Mouse (Mus musculus) embryo, embryonic 10.5 days (tissue): ENCODE results near the gene Mgat3.

Source experiments
- DNase-seq: peaks from one replicate; pipeline ENCODE4 v3.0.0-alpha.2; 2015; ENCODE audit warnings: low spot score

Mgat3 gene

DNA sequence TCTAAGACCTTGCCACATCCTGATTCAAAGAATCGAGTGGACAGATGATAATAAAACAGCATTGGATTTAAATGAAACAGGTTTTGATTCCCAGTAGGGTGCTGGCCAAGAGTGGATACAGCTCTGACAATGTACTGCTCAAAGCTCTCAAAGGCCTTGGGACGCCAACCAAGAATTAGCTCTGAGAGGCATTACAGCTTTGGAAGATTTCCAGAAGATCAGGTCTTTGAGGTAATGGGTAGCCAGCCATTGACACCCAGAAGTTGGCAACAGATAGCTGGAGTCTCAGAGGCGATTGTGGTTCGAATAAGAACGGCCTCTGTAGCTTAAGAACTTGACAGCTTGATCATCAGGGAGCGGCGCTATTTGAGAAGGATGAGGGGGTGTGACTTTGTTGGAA lies 8.0 kb downstream of the Mgat3 start:
- no peak for DNase-seq

DNA sequence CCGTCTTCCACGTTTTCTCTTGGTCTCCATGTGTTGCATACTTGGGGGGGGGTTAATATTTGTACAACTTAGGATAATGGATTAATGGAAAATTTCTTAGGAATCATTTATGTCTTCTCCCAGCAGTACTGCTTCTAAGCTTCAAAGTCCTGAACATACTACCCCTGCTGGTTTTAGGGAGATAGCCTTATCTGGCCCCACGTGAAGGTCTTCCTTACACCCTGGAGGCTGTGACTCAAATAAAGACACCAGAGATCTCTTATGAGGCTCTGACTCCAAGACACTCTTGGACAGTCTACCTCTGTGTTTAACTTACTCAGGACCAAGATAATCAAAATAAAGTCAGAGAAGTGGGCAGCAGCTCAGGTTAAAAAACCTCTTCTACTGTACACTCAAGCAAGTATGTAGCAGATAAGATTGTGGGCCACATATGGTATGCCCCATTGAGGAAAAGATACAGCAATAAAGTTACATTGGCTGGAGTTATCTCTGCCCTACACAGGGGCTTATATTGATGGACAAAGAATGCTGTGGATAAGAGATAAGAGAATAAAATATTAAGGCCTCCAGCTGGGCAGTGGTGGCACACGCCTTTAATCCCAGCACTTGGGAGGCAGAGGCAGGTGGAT lies 8.7 kb downstream of the Mgat3 start:
- no peak for DNase-seq

DNA sequence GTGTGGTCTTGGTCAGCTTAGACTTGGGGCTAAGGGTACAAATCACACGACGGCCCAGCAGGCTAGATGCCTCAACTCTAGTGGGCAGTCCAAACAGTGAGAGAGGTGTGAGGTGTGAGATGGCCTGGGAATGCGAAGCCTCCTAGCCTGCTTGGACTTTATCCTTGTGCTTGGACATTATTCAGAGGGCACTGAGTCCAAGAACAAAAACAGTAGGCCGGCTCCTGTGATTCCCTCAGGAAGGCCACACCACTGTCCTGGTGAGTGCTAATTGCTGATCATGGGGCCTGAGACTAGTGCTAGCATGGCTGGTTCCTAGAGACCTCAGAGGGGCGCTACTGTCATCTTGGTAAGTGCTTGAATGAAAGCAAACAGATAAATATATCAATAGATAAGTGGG lies 15.4 kb downstream of the Mgat3 start:
- DNase-seq = no peak

DNA sequence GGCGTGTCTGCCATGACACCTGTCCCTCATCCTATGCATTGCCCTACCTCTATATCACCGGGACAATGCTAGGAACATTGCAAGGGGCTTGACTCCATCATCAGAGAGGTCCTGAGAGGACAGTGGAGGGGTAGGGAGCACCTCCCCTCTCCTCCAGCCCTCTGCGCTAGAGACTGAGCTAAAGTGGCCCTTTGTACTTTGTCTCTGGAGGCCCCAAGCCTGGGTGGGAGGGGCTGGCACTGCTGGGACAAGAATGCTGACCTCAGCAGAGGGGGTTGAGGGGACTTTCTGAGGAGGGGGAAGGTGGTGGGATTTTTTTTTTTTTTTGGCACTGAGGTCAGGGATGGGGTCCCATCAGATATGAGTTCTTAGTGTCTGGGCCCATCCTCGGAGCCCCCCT lies 16.6 kb downstream of the Mgat3 start:
- no peak for DNase-seq

DNA sequence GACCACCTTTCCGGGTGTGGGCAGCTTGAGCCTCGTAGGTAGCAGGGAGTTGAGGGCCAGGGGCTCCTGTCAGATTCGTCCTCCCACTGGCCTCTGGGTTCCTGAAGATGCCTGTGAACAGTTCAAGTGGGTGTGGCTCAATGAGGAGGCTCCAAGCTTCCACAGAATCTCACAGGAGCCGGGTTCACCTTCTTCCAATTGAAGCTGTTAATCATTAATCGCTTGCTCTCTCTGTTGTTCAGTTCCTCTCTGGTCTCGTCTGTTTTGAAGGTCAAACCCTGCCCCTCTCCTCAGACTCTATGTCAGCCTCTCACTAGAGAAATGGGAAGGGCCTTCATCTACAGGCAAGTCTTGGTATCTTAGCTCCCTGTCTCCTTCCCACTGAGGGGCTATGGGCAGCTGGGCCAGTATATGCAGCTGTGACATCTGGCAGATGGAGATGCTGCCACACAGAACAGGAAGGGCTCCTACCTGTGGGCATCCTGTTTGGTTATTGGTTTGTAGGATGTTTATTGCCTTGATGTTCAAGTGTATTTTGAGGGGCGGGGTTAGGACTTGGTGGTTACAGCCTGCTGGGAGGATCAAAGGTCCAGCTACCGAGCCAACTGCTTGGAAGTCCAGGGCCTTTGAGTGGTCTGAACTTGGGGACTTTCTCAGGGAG lies 18.2 kb downstream of the Mgat3 start:
- DNase-seq = no peak

DNA sequence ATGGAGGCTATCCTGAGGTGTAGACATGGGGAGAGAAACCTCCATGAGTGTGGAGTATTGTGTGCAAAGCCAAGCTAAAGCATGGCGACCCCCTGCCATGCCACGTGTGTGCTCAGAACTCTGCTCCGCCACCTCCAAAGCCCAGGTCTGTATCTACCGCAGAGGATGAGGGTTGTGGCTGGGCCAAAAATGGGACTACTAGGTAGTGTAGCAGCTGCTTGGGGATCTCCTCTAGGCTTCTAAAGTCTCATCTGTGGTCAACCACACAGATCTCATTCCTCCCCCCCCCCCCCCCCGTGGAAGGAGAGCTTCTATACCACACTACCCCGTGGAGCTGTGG lies 18.7 kb downstream of the Mgat3 start:
- no peak for DNase-seq

DNA sequence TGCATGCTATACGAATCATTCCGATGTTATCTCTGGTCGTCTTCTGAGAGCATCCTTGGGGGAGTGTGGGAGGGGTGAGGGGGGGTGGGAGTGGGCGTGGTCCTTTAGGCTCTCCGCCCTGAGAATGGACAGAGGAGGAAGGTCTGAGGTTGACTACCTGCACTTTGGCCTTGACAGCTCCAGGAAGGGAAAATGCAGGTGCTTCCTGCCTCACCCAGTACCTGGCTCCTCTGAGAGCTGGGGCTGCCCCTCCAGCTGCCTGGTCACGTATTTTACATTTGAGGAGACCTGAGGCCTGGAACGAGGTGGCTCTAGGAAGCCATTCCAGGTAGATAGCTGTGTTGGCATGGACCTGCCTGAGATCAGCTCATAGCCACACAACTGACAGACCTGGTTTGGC lies 19.3 kb downstream of the Mgat3 start:
- DNase-seq = no peak

DNA sequence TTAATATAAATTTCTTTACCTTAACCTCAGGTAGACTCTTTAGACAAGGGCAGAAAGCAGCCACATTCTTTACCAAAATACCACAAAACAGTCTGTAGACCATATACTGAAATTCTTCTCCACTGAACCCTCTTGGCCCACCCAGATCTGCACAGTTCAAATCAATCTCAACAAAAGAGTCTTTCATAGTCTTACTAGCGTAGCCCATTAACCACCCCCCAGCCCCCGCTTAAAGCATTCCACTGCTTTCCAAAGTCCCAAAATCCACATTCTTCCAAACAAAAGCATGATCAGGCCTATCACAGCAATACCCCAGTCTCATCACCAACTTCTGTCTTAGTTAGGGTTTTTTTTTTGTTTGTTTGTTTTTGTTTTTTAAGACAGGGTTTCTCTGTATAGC lies 26.0 kb downstream of the Mgat3 start:
- no peak for DNase-seq

DNA sequence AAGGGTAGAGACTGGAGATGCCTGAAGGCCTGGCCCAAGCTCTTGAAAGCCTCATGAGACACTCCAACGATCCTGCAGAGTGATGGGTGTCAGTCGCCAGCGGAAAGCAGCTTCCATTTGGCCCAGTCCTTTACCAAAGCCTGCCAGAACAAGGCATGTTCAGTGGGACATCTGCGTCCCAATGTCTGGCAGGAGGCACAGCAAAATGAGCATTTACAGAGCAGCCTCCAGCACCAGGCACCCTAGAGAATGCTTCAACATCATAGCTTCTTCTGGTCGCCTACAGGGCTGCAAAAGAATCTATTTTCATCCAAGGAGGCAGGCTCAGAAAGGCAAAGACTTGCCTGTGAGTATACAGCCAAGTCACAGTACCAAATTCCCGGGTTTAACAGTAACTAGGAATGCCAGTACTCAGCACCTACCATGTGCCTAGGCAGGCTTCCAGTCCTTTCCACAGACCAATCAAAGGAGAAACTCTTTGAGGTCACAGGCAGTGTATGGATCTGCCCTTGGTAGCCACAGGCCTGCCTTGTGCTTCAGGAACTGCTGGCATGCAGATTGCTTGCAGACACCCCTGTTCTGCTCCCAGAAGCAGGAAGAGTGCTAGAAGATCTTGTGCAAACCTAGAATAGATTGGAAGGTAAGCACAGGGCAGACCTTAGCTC lies 28.7 kb downstream of the Mgat3 start:
- DNase-seq = no peak

DNA sequence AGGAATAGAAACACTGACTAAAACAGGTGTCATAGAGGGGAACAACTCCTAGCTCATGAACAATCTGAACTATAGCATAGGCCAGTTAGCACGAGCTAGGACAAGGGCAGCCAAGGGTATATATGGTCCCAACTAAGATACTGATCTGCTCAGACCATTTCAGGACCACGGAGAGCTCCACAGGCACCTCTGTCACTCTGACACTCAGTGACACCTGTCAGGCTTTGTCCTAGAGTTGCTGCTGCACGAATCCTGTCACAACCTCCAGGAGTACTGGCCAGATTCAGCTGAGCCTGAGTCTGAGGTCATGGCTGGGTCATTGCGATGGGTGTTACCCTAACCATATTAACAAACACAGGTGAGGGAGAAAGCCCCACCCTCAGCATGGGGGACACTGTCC lies 29.9 kb downstream of the Mgat3 start:
- DNase-seq = peak; percentile 56

DNA sequence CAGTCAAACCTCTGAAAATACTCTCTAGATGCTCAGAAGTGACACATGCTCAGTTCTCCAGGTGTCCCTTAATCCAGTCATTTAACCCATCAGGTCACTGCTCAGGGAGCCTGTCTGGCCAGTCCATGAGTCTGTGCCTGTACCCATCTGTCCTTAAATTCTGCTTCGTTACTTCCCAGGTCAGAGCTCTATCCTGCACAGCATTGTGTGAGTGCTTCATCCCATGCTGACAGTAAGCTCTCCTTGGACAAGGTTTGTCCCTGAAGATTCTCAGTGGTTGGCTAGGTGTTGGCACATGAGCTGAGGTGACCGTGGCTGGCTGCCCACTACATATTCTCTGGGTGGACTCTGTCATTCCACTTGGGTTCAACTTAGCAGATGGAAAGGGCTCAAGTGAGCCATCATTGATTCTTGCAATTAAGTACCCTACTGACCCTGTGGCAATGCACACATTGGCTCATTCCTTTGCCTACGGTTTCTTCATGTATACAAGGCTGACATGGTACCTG lies 32.6 kb downstream of the Mgat3 start:
- no peak for DNase-seq

DNA sequence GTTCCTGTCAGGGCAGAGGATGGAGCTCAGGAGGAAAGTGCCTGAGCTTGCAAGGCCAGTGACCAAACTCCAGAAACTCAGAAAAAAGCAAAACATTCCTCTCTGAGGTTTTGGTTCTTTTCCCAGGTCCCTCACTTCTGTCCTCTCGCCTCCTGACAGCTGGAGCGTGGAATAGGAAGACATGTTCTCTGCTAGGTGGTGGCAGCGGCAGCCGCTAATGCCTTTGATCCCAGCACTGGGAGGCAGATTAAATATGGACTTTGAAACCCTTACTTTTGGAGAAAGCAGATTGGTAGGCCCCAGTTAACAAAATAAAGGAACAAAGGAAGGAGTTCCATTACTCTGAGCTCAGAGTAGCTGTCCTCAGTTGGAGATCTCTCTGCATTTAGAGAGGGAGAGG lies 34.9 kb downstream of the Mgat3 start:
- no peak for DNase-seq

DNA sequence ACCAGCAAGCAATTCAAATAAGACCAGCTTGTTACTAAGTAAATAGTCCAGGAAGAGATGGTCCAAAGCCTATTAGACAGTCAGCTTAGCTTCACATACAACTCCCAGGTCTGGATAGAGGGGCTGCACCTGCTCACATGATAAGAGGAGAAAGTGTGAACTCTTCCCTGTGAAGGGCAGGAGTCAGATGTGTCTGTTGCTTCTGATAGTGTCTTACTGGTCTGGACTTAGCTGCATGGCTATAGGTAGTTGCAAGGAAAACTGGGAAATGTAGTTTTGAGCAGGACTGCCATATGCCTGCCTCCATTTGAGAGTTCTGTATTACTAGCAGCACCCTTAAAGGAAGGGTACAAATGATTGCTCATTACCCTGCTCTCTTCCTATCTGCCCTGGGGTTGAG lies 40.2 kb downstream of the Mgat3 start:
- DNase-seq = no peak

DNA sequence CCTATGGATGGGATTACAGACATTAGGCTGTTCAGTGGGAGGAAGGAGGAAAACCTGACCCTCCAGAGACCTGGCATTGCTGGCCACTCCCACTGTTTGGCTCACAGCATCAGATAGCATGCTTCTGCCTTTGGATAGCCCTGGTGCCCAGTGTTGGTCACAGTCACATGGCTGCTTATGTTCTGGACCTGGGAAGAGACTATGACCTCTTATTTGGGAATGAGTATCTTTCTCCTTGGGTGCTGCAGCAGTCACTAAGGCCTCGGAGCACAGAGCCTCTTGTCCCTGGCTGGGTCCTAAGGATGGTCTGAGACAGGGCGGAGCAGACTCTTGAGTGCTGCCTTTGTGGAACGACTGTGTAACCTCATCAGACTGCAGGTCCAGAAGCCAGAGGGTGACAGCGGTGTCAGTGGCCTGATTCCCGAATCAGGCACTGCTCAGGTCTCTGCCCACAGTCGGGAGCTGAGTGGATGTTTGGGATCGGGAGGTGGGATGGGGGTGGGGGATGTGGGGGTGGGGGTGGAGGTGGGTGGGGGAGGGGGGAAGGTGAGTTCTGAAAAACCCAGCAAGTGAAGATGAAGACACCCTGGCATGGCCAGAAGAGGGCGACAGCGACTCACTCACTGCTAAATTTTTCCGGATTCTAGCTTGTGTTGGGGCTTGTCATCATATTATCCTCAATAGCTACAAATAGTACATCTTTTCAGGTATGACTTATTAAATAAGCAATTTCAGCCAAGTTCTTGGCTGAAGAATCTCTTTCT lies 42.4 kb downstream of the Mgat3 start:
- DNase-seq = peak; percentile 59

DNA sequence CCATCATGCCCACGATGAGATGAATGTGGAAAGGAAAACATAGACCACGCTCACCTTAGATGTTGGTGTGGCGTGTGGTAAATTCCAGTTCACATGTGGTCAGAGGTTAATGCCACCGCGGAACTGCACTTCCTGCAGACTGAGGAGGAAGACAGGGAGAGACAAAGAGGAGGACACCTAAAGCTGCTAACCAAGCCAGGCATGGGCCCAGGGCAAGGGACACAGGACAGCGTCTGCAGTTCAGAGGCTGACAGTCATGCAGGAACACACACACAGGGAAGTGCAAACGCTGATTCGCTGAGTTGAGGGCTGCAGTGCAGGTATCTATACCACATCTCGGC lies 42.9 kb downstream of the Mgat3 start:
- DNase-seq = no peak

DNA sequence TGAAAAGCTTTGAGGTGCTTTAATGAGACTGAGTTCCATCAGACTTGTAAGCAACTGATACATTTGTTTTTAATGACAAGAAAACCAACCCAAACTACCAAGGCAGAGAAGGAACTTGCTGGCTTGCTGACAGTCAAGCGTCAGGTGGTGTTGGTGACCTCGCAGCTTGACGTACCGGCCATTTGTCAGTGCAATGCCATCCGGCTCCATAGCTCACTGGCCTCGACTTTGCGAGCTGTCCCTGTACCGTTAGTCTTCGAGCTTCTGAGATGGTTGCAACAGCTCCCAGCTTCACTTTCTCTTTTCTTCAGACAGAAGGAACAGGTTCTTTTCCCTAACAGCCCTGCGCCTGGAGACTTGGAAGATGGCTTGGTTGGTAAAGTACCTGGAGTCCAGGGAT lies 44.0 kb downstream of the Mgat3 start:
- DNase-seq = no peak

DNA sequence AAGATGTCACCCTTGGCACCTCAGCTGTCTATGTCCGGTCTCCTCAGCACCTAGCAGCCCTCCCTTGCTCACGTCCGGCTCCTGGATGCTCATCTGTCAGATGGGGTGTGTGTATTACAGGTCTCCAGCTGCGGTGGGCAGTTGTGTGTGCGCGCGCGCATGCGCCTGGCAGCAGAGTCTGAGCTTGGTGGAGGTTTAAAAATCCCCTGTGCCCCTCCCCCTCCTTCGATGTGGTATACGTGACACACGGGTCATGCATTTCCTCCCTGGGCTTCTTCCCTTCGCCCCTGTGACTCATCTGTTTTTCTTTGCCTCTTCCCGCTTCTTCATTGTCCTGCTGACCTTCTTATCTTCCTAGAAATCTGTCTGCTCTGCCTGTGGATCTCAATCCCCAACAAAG lies 45.7 kb downstream of the Mgat3 start:
- DNase-seq = peak; percentile 68

DNA sequence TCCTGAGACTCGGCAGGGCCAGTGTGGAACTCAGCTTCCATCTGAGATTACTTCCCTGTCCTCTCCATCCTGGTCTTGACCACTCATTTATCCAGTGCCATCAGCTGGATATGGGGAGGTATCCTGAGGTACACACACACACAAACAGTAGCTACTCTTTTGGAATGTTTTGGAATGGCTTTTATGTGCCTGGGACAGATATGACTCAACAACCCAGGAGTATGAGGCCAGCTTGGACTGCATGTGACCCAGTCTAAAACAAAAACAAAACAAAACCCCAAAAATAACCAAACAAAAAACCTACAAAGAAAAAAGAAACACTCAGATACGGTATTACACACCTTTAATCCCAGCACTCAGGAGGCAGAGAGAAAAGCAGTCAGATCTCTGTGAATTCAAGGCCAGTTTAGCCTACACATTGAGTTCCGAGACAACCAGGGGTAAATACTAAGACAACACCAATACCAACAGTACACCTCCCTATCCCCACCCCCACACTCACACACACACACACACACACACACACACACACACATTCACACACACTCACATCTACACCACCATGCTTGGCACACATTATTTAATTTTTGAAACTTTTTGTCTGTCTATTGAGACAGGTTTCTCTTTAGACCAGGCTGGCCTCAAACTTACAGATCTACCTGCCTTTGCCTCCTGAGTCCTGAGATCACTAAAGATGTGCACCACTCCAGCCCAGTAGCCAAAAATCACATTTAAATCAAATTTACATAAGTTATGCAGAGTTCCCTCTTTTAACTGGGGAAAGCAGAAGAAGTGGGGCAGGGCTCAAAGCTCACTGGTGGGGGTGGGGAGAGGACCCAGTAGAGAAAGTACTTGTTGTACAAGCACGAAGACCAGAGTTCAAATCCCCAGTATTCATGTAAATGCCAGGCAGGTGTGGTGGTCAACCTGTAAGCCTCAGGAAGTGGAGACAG lies 46.5 kb downstream of the Mgat3 start:
- no peak for DNase-seq

DNA sequence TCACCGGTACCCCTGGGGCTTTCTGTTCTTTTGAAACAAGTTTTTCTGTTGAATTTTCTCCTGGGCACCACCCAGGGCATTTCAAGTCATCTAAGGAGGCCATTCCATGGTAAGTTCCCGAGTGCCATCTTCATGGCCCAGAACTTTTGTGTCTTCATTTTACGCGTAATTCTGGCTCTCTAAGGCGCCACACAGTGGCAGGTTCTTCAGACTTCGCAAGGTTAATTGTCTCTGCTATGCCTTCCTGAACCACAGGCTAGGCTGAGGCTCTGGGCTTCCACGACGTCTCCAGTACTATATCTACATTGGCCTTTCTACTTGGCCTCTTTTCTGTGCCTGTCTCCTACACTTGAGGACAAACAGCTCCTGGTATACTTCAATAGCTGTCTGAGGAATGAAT lies 47.5 kb downstream of the Mgat3 start:
- no peak for DNase-seq

DNA sequence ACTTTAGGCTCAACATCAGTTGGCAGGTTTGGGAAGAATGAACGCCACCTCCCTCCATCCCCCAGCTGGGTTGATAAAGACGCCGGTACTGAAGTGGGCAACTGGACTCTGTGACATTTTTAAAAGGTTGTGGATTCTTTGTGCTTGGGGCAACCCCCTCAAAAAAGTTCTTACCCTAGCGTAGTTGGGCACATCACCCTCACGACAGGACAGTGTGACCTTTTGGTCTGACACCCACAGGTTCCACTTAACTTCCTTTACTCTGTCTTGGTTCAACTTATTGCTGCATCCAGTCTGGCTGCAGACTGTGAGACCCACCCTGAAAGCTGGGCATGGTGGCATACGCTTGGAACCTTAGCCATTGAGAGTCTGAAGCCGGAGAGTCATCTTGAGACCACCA lies 50.2 kb downstream of the Mgat3 start:
- DNase-seq = no peak

DNA sequence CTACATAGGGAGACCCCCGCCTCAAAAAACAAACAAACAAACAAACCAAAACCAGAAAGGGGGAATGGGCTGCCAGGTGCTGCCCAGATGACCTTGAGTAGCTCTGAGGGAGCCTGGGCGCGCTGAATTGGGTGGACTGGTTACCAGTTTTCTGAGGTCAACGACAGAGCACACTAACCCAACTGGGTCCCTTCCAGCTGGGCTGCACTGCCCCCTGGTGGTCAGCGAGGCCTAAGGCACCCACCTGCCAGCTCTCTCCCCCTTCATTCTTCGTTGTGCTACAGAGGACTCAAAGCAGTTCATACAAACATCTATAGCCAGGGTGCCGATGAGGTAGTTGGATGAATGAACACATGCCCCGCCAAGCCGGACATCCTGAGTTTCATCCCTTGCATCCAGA lies 51.7 kb downstream of the Mgat3 start:
- DNase-seq = peak; percentile 80

DNA sequence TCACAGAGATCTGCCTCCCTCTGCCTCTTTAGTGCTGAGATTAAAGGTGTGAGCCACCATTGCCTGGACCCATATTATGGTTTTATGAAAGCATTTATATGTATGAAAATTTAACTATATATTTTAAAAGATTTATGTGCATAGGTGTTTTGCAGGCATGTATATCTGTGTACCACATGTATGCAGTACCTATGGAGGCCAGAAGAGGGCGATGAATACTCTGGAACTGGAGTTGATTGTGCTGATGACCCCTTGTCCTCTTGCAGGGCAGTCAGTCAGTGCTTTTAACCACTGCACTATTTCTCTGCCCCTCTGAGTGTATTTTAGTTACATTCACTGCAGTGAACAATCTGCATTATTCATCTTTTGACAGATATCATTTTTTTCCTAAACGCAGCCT lies 52.3 kb downstream of the Mgat3 start:
- peak; percentile 84 for DNase-seq
